Mouse (Mus musculus) adrenal gland, adult 18-20 months (tissue): ENCODE measurements around the gene Efcab6. TPM values are rescaled to one million over a fixed set of nuclear protein-coding genes. Genes with fewer than 3 reads are reported as not detected.

ENCODE experiments used
- DNase-seq, 2 experiments: peaks; one replicate each; pipeline ENCODE4 v3.0.0; 2021 to 2022; ENCODE audit warnings: low spot score in 2 of 2
- total RNA-seq, 2 experiments: library from RNA; stranded (reverse); gene quantifications; 1 replicate in 1 of 2; 2 replicates in 1 of 2; pipeline ENCODE4 v1.2.3; 2021

The Efcab6 gene
- total RNA-seq, 2 experiments from 2014 or later: not detected

DNA sequence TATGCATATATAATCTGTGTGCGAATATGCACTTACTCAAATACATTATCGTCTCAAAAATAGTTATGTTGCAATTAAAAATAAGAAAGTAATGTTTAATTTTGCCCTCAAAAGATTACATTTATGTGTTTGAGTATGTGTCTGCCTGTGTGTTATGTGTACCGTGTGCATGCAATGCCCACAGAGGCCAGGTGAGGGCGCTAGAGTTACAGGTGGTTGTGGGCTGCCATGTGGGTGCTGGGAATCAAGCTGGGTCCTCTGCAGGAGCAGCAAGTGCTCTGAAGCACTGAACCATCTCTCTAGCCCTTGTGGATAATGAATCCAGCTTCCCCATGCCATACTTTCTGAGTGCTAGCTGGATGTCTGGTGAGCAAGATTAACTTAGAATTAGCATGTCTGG lies 522 bp upstream of the Efcab6 start:
- DNase-seq: no peak

DNA sequence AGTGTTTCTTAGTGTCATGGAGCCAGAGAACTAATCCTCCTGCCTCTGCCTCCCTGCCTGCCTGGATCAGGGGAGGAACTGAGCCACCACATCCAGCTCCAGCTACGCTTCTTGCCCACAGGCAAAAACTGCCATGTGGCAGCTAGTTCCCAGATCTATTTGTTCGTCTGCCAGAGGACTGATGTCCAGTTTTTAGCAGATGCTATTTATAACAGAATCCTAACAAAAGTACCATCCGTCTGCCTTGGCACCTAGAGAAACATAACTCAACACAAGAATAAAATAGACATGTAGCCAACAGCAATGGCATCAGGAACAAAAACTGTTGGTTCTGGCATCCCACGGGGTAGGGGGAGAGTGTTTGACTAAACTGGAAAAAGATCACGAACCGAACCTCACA lies 6.3 kb downstream of the Efcab6 start:
- no peak for DNase-seq

GRCm38 (mm10) chr15:84056083-84056482 lies 9.1 kb downstream of the Efcab6 start:
- no peak for DNase-seq

- peak; percentile 67 to 70 for DNase-seq
Measured at GRCm38 (mm10) chr15:84053859-84054258, 11.3 kb downstream of the Efcab6 start.

GRCm38 (mm10) chr15:84053240-84053639 lies 11.9 kb downstream of the Efcab6 start:
- DNase-seq: no peak

GRCm38 (mm10) chr15:84052390-84052789 lies 12.8 kb downstream of the Efcab6 start:
- no peak for DNase-seq

DNA sequence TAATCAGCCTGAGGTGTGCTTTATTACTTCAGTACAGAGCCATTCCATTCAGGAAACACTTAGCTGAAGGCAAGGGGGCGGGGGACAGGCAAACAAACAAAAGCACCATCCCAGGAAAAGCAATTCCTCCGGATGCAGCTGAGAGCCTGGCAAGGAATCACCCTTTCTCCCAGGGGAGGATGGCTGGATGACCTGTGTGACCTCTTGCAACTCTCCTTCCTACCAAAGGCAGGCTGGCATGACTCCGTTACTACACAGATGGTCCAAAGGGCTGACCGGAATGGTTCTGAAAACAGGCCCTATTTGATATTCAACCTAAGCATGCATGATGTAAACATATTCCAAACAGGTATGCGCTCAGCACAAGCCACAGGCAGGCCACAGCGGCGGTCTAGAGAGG lies 15.6 kb downstream of the Efcab6 start:
- DNase-seq: peak in 1 of 2 experiments; percentile 14

- no peak for DNase-seq
Measured at GRCm38 (mm10) chr15:84045562-84045961, 19.6 kb downstream of the Efcab6 start.

GRCm38 (mm10) chr15:84037067-84037466 lies 28.1 kb downstream of the Efcab6 start:
- DNase-seq: no peak

- DNase-seq: no peak
Measured at GRCm38 (mm10) chr15:84025651-84026050, 39.5 kb downstream of the Efcab6 start.

DNA sequence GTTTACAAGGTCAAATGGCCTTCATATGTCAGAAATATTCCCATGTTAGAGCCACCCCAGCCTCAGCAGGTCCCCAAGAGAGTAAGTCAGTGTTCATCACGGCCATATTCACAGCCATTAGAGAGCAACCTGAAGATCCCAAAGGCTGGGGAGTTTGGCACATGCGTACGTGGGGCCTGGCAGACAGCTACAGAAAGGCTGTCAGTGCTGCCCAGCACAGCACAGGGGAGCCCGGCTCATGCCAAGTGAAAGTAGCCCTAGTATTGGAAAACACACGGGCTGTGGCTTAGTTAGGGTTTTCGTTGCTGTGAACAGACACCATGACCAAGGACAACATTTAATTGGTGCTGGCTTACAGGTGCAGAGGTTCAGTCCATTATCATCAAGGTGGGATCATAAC lies 40.3 kb downstream of the Efcab6 start:
- DNase-seq: no peak

DNA sequence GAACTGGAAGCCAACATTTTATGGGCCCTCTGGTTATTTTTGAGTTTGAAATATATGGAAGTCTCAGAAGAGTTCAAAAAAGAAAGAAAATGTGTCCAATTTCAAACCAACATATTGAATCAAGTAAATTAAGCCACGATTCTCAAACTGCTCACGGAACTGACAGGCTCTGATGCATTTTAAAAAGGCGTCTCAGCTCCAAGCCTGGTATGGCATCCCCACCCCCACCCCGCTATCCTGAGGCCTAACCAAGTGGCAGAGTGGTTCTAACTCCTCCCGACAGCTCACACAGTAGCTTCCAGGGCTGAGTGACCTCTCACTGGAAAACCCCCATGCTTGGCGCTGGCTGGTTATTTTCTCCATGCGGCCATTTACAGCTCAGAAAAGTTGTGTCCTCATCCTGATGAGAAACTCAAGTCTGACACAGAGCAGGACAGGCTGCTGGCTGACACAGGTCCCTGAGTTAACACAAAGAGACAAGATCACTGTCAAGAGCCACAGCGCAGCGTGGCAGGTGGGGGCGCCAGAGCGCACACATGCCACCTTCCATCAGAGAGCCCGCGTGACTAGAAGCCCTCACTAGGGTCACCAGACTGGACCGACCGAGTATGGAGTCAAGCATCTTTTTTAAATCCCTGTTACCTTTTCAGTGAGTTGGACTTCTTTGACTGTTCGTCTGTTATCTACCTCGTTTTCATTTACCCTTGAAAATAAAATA lies 55.7 kb downstream of the Efcab6 start:
- DNase-seq: no peak

DNA sequence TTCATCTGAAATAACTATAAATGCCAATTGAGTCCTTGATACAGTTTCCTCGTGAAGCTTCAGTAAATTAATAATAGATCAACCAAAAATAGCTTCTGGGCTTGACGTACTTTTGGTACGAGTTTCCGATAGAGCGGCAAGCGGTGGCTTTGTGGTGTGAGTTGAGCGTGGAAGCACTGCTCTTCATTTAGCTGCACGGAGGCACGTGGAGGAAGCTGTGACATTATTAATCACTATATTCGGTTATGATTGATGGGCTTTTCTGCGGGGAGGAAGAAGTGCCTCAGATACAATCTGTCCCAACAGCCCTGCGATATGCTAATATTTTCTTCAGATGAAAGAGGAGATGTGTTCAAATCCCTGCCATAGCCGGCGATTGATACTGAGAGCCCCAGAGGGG lies 60.9 kb downstream of the Efcab6 start:
- DNase-seq: no peak

- no peak for DNase-seq
Measured at GRCm38 (mm10) chr15:83999071-83999470, 66.1 kb downstream of the Efcab6 start.

DNA sequence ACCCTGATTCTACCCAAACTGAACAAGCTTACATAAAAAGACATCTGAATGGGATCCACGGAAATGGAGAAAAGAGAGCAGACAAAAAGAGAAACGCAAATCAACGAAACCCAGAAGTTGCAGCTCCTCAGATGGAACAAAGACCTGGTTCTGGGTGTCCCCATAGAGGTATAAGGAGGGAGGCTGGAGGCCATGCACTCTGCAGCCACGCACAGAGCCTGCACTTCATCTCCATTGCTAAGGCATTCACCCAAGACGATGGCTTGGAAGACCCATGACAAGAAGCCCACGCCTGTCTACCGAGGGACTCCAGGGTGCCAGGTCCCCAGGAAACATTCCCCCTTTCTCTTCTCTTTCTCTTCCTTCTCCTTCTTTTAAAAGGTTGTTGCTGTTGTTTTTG lies 66.6 kb downstream of the Efcab6 start:
- DNase-seq: no peak

DNA sequence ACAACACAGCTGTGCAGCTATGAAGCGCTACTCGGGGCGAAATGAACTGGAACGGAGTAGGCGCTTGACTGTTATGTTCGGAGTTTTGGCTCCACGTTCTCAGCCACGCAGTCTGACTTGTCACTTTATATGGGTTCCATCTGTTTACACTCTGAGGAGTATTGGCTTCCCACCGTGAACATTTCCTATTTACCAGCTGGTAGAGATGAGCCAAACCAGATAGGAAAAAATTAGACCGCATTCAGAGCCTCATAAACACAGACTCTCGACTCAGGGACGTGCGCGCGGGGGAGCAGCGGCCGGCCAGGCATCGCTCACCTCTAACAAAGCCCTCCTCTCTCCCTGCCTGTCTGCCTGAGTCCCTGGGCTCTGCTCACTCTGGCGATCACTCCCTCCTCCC lies 67.1 kb downstream of the Efcab6 start:
- no peak for DNase-seq

GRCm38 (mm10) chr15:83997550-83997949 lies 67.6 kb downstream of the Efcab6 start:
- no peak for DNase-seq

DNA sequence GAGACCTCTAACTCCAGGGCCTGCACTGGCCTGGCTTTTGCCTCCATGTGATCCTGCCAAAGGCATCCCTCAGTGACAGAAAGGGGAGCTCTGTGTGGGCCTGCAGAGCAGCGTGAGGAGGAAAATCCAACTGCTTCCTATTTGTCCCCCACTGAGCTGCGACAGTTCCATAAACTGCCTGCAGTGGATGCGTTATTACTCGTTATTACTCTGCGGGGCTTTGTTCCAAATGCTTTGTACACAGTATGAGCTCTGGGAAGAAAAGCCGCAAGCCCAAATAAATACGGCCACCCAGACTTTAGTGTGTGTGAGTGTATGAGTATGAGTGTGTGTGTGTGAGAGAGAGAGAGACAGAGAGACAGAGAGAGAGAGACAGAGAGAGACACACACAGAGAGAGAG lies 68.3 kb downstream of the Efcab6 start:
- DNase-seq: no peak

- no peak for DNase-seq
Measured at GRCm38 (mm10) chr15:83992191-83992590, 73.0 kb downstream of the Efcab6 start.

DNA sequence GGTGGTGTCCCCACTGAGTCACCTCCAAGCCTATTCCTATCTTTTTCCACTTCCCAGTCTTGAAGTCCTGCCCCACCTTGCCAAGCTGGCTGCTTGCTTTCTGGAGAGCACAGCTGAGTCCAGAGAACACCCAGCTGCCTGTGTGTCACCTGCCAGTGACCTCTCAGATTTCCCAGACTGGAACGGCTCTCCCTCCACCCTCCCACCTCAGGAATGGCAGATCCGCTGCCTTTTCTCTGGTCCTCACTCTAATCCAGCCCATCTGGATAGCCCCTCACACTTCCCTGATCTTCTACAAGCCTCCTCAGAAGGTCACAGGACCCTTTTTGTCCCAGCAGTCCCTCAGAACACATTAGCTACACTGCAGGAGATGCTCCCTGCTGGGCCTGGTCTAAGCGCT lies 73.7 kb downstream of the Efcab6 start:
- DNase-seq: no peak

DNA sequence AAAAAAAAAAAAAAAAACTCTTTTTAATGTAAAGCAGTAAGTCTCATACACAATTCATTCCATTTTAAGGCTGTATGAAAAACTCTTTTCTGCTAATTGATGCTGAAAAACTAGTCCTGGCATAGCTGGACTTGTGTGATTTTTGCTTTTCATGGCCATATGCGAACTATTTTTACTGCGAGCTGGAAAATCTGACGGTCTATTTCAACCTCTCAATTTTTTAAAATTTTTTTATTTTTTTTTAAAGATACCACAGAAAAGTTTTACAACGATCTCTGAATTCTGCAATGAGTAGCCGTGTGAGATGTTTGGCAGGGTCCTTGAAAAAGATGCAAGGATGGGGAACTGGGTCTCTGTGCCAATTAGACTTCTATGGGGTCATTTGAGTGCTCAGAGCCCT lies 75.9 kb downstream of the Efcab6 start:
- no peak for DNase-seq

GRCm38 (mm10) chr15:83988087-83988486 lies 77.1 kb downstream of the Efcab6 start:
- no peak for DNase-seq

DNA sequence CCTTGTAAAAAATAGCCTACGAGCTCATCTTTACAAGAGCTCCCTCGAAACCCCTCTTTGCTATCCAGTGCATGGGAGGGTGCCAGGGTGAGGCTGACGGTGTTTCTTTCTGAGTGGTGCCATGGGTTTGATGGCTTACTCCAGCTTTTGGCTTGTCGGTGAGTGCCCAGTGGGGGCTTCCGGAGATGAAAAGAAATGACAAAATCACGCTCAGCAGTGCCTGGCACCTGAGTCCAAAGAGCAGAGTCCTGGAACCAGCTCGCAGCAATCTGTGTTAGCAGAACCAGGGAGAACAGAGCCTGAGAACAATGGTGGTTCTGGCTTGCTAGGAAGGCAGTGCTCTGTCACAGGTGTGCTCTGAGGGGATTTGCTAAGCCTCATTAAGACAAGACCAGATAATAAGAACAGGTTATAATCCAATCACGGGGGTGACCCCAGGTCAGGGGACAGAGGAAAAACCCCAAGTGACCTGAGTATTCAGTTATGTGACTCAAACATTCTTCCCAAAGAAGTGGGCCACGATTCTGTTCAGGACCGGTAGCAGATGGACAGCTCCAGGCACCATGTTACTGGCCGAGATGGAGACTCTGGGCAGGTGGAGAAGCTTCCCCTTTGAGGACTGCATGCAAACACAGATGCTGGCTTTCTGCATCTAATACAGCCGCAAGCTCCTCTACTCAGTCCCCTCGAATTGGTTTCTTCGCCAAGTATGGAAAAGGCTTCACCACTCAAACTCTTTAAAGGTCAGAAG lies 82.8 kb downstream of the Efcab6 start:
- DNase-seq: no peak
